Mouse (Mus musculus) heart, postnatal 10 days (tissue): ENCODE data around the gene Spata2. TPM values are rescaled to one million over a fixed set of nuclear protein-coding genes. Genes with fewer than 3 reads are reported as not detected.

Source experiments
- DNase-seq, 2 experiments: peaks; one replicate each; pipeline ENCODE4 v3.0.0; 2021
- intact Hi-C: fragments of 180-260 bp; cut with DNase I; formaldehyde crosslinking; loops from one replicate; pipeline ENCODE4 v1.15.1; 2025
- total RNA-seq, 2 experiments: library from RNA; stranded (reverse); gene quantifications; 2 replicates each; pipeline ENCODE4 v1.2.3; 2021

The Spata2 gene
- total RNA-seq, 2 experiments from 2014 or later, result 24.0 to 24.9 TPM

GRCm38 (mm10) chr2:167512970-167513369, 20.3 kb upstream of the Spata2 start:
- intact Hi-C loops, result no loop called here
- DNase-seq, result no peak

GRCm38 (mm10) chr2:167512365-167512764, 19.7 kb upstream of the Spata2 start:
- DNase-seq, result no peak
- intact Hi-C loops, result no loop called here

GRCm38 (mm10) chr2:167510485-167510884, 17.8 kb upstream of the Spata2 start:
- DNase-seq, result peak; percentile 36 to 48
- intact Hi-C loops, result no loop called here

- intact Hi-C loops, result no loop called here
- no peak for DNase-seq
Measured at GRCm38 (mm10) chr2:167508569-167508968, 15.9 kb upstream of the Spata2 start.

- no peak for DNase-seq
- intact Hi-C loops, result no loop called here
Measured at GRCm38 (mm10) chr2:167507719-167508385, 15.2 kb upstream of the Spata2 start.

GRCm38 (mm10) chr2:167506546-167507260, 14.0 kb upstream of the Spata2 start:
- intact Hi-C loops, result no loop called here
- DNase-seq, result no peak

- no peak for DNase-seq
- intact Hi-C loops, result no loop called here
Measured at GRCm38 (mm10) chr2:167505127-167505526, 12.4 kb upstream of the Spata2 start.

- DNase-seq, result peak; percentile 67 to 69
- intact Hi-C loops, result no loop called here
Measured at GRCm38 (mm10) chr2:167503896-167504349, 11.2 kb upstream of the Spata2 start.

- intact Hi-C loops, result no loop called here
- DNase-seq, result peak; percentile 90 to 92
Measured at GRCm38 (mm10) chr2:167503253-167503895, 10.7 kb upstream of the Spata2 start.

GRCm38 (mm10) chr2:167502554-167503252, 10.0 kb upstream of the Spata2 start:
- intact Hi-C loops, result no loop called here
- DNase-seq, result no peak

- peak; percentile 50 to 73 for DNase-seq
- intact Hi-C loops, result no loop called here
Measured at GRCm38 (mm10) chr2:167497272-167497671, 4.6 kb upstream of the Spata2 start.

GRCm38 (mm10) chr2:167496437-167496836, 3.8 kb upstream of the Spata2 start:
- intact Hi-C loops, result no loop called here
- no peak for DNase-seq

- intact Hi-C loops, result no loop called here
- peak; percentile 52 to 64 for DNase-seq
Measured at GRCm38 (mm10) chr2:167491757-167492708, 654 bp downstream of the Spata2 start, which contains the start of gene Rnf114. Gene Rnf114 (plus strand): TSS chr2:167492645.

GRCm38 (mm10) chr2:167490813-167491525, 1.7 kb downstream of the Spata2 start:
- no peak for DNase-seq
- intact Hi-C loops, result no loop called here

GRCm38 (mm10) chr2:167487994-167488393, 4.7 kb downstream of the Spata2 start:
- intact Hi-C loops, result no loop called here

GRCm38 (mm10) chr2:167487551-167487950, 5.1 kb downstream of the Spata2 start:
- no peak for DNase-seq
- intact Hi-C loops, result no loop called here

More at GRCm38 (mm10) chr2:167487994-167488393, 4.7 kb downstream of the Spata2 start:
- no peak for DNase-seq

- no peak for DNase-seq
- intact Hi-C loops, result no loop called here
Measured at GRCm38 (mm10) chr2:167486573-167486972, 6.1 kb downstream of the Spata2 start.

GRCm38 (mm10) chr2:167485501-167486377, 6.9 kb downstream of the Spata2 start:
- intact Hi-C loops, result no loop called here
- DNase-seq, result peak; percentile 84 to 86
